Mouse (Mus musculus): ENCODE measurements at regions not wholly inside any gene's neighbourhood (a gene's known extent, or its start where the extent isn't known, plus 50 kb on each side); places are given as distances from the start of the nearest gene placed in this dataset.
"Not testable (repeated sequence)": the region's sequence is repeated elsewhere in the genome, so short reads cannot be mapped to it uniquely, and the experiment has no call there.

DNA sequence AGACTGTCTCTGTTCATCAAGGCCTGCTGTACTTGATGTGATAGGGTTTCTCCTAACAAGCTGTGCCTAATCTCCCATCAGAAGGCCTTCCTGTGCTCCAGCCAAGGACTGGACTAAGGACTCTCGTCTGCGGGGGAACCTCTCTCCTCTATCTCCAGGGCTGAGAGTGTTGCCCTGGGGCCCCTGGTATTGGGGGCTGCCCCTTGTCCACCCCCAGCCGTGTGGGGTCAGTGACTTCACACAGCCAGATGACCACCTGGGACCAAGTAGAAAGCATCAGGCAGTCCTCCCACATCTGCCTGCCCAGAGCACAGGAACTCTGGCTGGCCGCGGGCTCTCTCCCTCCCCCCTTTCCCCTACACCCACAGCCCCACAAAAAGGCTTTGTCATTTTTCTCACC is 651.5 kb upstream of the Kif2b start:
- DNase-seq: no peak

- DNase-seq: no peak
These were observed 631.7 kb upstream of the Kif2b start for GRCm38 (mm10) chr11:92208980-92209548.

- not testable (repeated sequence) for DNase-seq
These were observed 601.0 kb upstream of the Kif2b start for GRCm38 (mm10) chr11:92178393-92178792.

DNA sequence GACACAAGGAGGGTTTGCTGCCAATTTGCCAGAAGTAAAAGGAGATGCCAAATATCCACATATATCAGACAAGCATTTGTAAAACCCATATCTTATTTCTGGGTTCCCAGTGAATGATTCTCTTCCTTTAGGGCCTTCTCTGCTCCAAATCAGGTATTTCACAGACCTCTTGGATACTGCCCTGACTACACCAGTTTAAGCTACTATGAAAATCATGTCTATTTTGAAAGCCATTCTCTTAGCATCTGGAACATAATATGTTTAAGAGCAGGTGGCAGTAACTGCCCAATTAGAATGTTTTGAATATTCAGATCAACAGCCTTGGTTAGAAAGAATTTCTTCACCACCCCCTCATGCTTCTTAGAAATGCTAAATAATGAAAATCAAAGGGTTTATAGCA is 575.8 kb upstream of the Kif2b start:
- no peak for DNase-seq

GRCm38 (mm10) chr11:92135677-92136076 is 558.3 kb upstream of the Kif2b start:
- no peak for DNase-seq

- no peak for DNase-seq
These were observed 557.7 kb upstream of the Kif2b start for GRCm38 (mm10) chr11:92134891-92135590.

GRCm38 (mm10) chr11:92084766-92085165 is 507.4 kb upstream of the Kif2b start:
- no peak for DNase-seq

- peak; percentile 26 for DNase-seq
These were observed 464.3 kb upstream of the Kif2b start for GRCm38 (mm10) chr11:92041695-92042094.

GRCm38 (mm10) chr11:92040161-92040560 is 462.8 kb upstream of the Kif2b start:
- no peak for DNase-seq

- DNase-seq: no peak
These were observed 441.1 kb upstream of the Kif2b start for GRCm38 (mm10) chr11:92018419-92018818.

DNA sequence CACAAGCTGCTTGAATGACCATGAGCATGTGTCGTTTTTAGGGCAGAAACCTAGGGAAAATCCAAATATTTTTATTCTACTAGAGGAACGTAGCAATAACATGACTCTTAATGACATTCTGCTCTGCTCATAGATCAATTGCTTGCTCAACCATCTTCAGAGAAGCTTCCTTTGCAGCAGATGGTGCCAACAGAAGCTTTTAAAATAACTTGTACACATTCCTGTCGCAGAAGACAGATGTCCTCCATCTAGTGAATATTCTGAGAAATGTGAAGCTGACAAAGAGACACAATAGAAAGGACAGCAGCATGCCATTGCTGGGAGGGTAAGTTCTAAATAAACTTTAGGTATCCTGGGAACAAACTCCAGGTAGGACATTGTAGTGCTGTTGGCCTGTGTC is 433.9 kb upstream of the Kif2b start:
- no peak for DNase-seq

DNA sequence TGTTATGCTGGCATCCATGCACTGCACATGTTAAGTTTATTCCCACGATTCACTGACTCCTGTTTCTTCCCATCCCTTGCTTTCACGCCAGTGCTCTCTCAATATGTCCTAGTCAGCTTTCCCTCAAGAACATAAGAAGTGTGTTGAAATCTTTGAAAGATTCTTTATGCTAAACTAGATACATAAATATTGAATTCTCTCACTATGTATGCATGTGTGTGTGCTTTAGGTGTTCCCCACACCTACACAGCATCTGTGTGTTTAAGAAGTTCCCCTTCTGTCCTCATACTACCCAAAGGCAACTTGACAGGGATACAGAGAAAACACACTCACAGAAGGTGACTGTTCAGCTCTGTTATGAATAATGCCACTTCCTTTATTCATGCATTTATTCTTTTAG is 418.2 kb upstream of the Kif2b start:
- no peak for DNase-seq

GRCm38 (mm10) chr11:91969531-91969930 is 392.2 kb upstream of the Kif2b start:
- DNase-seq: no peak

DNA sequence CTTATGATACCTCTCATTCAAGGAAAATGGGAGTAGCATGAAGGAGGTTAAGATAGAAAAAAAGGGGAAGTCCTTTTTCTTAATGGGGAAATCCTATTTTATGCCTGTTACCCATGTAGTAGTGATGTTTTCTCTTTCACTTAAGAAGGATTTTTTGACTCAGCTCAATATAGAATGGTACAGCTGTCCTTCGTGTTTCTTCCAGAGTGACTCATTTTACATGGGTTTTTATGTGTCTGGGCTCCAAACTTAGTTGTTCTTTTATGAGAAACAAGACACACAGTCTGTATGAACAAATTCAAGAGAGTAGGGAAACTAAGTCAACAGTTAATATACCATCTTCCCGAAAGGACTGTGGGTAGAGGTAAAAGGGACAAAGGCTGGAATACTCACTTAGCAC is 367.0 kb upstream of the Kif2b start:
- DNase-seq: no peak

Small RNA genes lying in the stretch of these regions (microRNA-seq; reads per million reads assigned to microRNA genes)
- 0 reads per million in 2 experiments for gene Gm22702

Data from adrenal gland, adult 2 months (tissue).